Mouse (Mus musculus) heart, embryonic 10.5 days (tissue): Measurements from ENCODE around the gene Cd4. TPM values are rescaled to one million over a fixed set of nuclear protein-coding genes. Genes with fewer than 3 reads are reported as not detected.

Experiments used
- DNase-seq: peaks from one replicate; pipeline ENCODE4 v3.0.0-alpha.2; 2017; ENCODE audit warnings: low spot score
- H3K27ac ChIP-seq: fragments of 300-500 bp; sonication (generic); 2 replicates; pipeline ENCODE4 v1.5.1; 2016; ENCODE audit warnings: mild to moderate bottlenecking
- H3K27me3 ChIP-seq: fragments of 300-500 bp; sonication (generic); 2 replicates; pipeline ENCODE4 v1.6.1; 2016; ENCODE audit warnings: mild to moderate bottlenecking; ENCODE audit not compliant: poor library complexity, insufficient read depth, severe bottlenecking
- H3K36me3 ChIP-seq: fragments of 300-500 bp; sonication (generic); 2 replicates; pipeline ENCODE4 v1.6.1; 2016; ENCODE audit warnings: mild to moderate bottlenecking, moderate library complexity
- H3K4me1 ChIP-seq: fragments of 300-500 bp; sonication (generic); 2 replicates; pipeline ENCODE4 v1.6.1; 2016; ENCODE audit warnings: mild to moderate bottlenecking
- H3K4me3 ChIP-seq: fragments of 300-500 bp; sonication (generic); 2 replicates; pipeline ENCODE4 v1.5.1; 2016; ENCODE audit warnings: mild to moderate bottlenecking, moderate library complexity
- H3K9me3 ChIP-seq: fragments of 300-500 bp; sonication (generic); 2 replicates; pipeline ENCODE4 v1.6.1; 2016; ENCODE audit warnings: mild to moderate bottlenecking, moderate library complexity
- WGBS: fragments of 180-500 bp; shearing (Covaris S2); methylation state at CpG from one replicate; pipeline ENCODE4 v1.1.7; 2016; 5-methylcytosine and 5-hydroxymethylcytosine counted together
- polyA plus RNA-seq: library from polyadenylated mRNA; unstranded; fragments of >200 nt; fragmentation: Nextera tagmentation; extraction: Ambion mirVana; gene quantifications from 2 replicates; pipeline ENCODE4 v1.2.1, GENCODE M21; 2016

Gene Cd4
- polyA plus RNA-seq, 1 experiment from 2014 or later, result 0.05 TPM

DNA sequence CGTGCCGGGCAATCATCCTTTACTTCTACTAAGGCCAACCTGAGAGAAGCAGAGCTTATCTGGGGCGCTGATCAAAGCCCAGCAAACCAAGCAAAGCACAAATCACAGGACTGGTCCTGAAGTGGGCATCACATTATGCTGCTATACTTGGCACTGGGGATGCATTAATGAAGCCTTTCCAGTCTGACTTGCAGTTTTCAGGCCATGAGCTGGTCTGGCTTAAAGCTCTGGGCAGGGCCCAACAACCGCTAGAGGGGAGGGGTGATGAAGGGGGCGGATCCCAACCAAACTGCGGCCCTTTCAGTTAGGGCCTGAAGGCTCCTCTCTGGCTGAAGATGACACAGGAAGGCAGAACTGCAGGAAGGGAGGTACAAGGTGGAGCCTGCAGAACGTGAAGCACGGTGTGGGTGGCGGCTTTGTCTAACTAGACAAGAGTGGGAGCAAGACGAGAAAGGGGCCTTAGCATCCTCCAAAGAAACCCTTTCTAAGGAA is 59.9 kb downstream of the Cd4 start:
- Histone ChIP-seq H3K9me3 (no peaks in the 10 kb centered on the region), H3K27me3 (no peaks in the 10 kb centered on the region), H3K4me1 (peaks cover 19% of the 10 kb centered on the region), H3K36me3 (peaks cover 60% of the 10 kb centered on the region), H3K27ac (peak overlapping the region; percentile 91), H3K4me3 (peak overlapping the region; percentile 68)
- no peak for DNase-seq
- WGBS, result 25% methylated on average over 10 of the region's 10 CpGs

DNA sequence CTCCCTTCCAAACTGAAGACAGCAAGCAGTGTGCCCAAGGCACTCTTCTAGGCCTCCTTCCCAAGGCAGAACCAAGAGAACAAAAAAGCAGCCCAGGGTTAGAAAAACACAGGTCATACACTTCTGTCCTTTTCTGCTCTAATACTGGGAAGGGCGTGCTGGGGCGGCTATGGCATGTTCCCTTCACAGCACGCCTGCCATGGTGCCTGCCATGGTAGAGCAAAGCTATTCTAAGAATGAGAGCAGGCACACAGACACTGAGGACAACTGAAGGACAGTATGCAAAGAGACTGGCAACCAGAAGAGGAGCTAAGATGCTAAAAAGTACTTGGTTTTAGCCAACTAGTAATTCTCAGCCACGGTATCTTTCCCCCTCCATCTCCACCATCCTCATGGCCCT is 66.0 kb downstream of the Cd4 start:
- Histone ChIP-seq H3K4me1 (no peaks in the 10 kb centered on the region), H3K9me3 (no peaks in the 10 kb centered on the region), H3K36me3 (peaks cover 99% of the 10 kb centered on the region), H3K27me3 (no peaks in the 10 kb centered on the region), H3K4me3 (no peak overlapping the region), H3K27ac (no peak overlapping the region)
- DNase-seq, result no peak
- 93% methylated on average over 4 of the region's 4 CpGs for WGBS

DNA sequence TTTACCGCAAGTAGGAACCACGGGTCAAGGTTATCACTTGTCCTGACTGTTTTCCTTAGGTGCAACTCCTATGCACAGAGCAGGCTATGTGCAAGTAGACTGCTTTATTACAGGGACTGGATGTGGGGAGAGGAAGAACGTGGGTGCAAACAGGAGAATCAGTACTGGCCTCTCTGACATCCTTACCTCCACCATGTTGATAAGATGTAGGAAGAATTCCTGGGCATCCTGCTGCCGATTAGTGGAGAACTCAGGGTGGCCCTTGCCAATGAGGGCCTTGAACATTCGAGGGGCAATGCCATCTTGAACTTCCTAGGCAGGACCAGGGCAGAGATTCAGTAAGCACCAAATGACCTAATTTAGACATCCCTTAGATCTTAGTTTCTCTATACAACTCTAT is 67.1 kb downstream of the Cd4 start:
- H3K27me3 ChIP-seq, result no peaks in the 10 kb centered on the region
- no peak overlapping the region for H3K27ac ChIP-seq
- no peak for DNase-seq
- H3K9me3 ChIP-seq, result no peaks in the 10 kb centered on the region
- H3K36me3 ChIP-seq, result peaks cover 100% of the 10 kb centered on the region
- no peak overlapping the region for H3K4me3 ChIP-seq
- WGBS, result 85% methylated on average over 5 of the region's 5 CpGs
- H3K4me1 ChIP-seq, result no peaks in the 10 kb centered on the region

- Histone ChIP-seq H3K4me1 (peaks cover 11% of the 10 kb centered on the region), H3K9me3 (no peaks in the 10 kb centered on the region), H3K36me3 (peaks cover 80% of the 10 kb centered on the region), H3K4me3 (no peak overlapping the region), H3K27me3 (no peaks in the 10 kb centered on the region), H3K27ac (no peak overlapping the region)
- no peak for DNase-seq
- WGBS, result 89% methylated on average over 8 of the region's 8 CpGs
Measured at GRCm38 (mm10) chr6:124817971-124818370, 70.0 kb downstream of the Cd4 start.

GRCm38 (mm10) chr6:124817563-124817962 is 70.5 kb downstream of the Cd4 start:
- peaks cover 78% of the 10 kb centered on the region for H3K36me3 ChIP-seq
- DNase-seq, result no peak
- no peaks in the 10 kb centered on the region for H3K9me3 ChIP-seq
- H3K27ac ChIP-seq, result no peak overlapping the region
- 93% methylated on average over 8 of the region's 8 CpGs for WGBS
- no peaks in the 10 kb centered on the region for H3K27me3 ChIP-seq
- H3K4me3 ChIP-seq, result no peak overlapping the region
- H3K4me1 ChIP-seq, result peaks cover 14% of the 10 kb centered on the region

GRCm38 (mm10) chr6:124817125-124817524 is 70.9 kb downstream of the Cd4 start:
- peaks cover 19% of the 10 kb centered on the region for H3K4me1 ChIP-seq
- no peaks in the 10 kb centered on the region for H3K9me3 ChIP-seq
- no peak overlapping the region for H3K4me3 ChIP-seq
- no peaks in the 10 kb centered on the region for H3K27me3 ChIP-seq
- no peak overlapping the region for H3K27ac ChIP-seq
- 93% methylated on average over 11 of the region's 11 CpGs for WGBS
- peaks cover 78% of the 10 kb centered on the region for H3K36me3 ChIP-seq
- no peak for DNase-seq

DNA sequence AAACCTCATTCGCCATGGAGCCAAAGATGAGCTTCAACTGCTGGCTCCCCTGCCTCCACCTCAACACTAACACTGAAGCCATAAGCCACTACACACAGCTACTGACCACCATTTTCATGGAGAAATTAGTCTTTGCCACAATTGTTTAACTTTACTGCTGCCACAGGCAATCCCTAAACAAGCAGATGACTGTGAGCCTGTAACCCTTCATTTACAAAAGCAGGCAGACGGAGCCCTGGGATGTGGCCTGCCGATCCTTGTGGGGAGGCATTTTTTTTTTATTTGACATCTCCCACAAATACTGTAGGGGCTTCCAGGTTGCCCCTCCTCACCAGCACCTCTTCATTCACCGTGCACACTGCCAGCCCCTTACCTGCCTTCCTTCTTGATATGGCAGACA is 71.4 kb downstream of the Cd4 start:
- Histone ChIP-seq H3K36me3 (peaks cover 78% of the 10 kb centered on the region), H3K4me3 (no peak overlapping the region)
- 94% methylated on average over 4 of the region's 4 CpGs for WGBS

GRCm38 (mm10) chr6:124814858-124815774 is 72.9 kb downstream of the Cd4 start:
- H3K9me3 ChIP-seq, result no peaks in the 10 kb centered on the region
- peak overlapping the region; percentile 90; the same call in 1 of the 2 replicates for H3K4me3 ChIP-seq
- peak overlapping the region; percentile 99; the same call in 1 of the 2 replicates for H3K27ac ChIP-seq
- no peak for DNase-seq
- no peaks in the 10 kb centered on the region for H3K27me3 ChIP-seq
- WGBS, result 75% methylated on average over 9 of the region's 9 CpGs
- H3K4me1 ChIP-seq, result peaks cover 27% of the 10 kb centered on the region
- peaks cover 77% of the 10 kb centered on the region for H3K36me3 ChIP-seq

More for the DNA sequence above, 71.4 kb downstream of the Cd4 start:
- DNase-seq, result no peak
- Histone ChIP-seq H3K27ac (no peak overlapping the region), H3K27me3 (no peaks in the 10 kb centered on the region), H3K4me1 (peaks cover 24% of the 10 kb centered on the region), H3K9me3 (no peaks in the 10 kb centered on the region)

Other genes with a start within 250 kb of the Cd4 start
- 45.2 and 53.8 TPM in 2 replicates for gene Lpcat3, start 225.2 kb downstream of the Cd4 start, polyA plus RNA-seq
- gene Emg1, start 176.0 kb downstream of the Cd4 start, polyA plus RNA-seq, result 162 and 216 TPM in 2 replicates
- gene Phb2, start 175.9 kb downstream of the Cd4 start, polyA plus RNA-seq, result 438 and 483 TPM in 2 replicates
- gene Ptpn6, start 149.5 kb downstream of the Cd4 start, polyA plus RNA-seq, result 5.9 and 8.6 TPM in 2 replicates
- 297 and 301 TPM in 2 replicates for gene Grcc10, start 146.8 kb downstream of the Cd4 start, polyA plus RNA-seq
- gene Gm45234, start 132.2 kb downstream of the Cd4 start, polyA plus RNA-seq, result not detected in 2 replicates
- gene Atn1, start 131.7 kb downstream of the Cd4 start, polyA plus RNA-seq, result 7.4 and 11.4 TPM in 2 replicates
- 4.5 and 4.8 TPM in 2 replicates for gene Eno2, start 118.5 kb downstream of the Cd4 start, polyA plus RNA-seq
- 0.17 and 0.26 TPM in 2 replicates for gene Lrrc23, start 108.5 kb downstream of the Cd4 start, polyA plus RNA-seq
- gene Spsb2, start 79.6 kb downstream of the Cd4 start, polyA plus RNA-seq, result 8.5 and 9.3 TPM in 2 replicates
- 1,456 and 1,625 TPM in 2 replicates for gene Tpi1, start 73.9 kb downstream of the Cd4 start, polyA plus RNA-seq
- 145 and 151 TPM in 2 replicates for gene Usp5, start 58.7 kb downstream of the Cd4 start, polyA plus RNA-seq
- gene Cdca3, start 58.7 kb downstream of the Cd4 start, polyA plus RNA-seq, result 150 and 179 TPM in 2 replicates
- 2.4 and 5.2 TPM in 2 replicates for gene Gnb3, start 47.9 kb downstream of the Cd4 start, polyA plus RNA-seq
- 10.7 and 13.4 TPM in 2 replicates for gene P3h3, start 30.5 kb downstream of the Cd4 start, polyA plus RNA-seq
- 1.1 and 1.2 TPM in 2 replicates for gene Gpr162, start 24.2 kb downstream of the Cd4 start, polyA plus RNA-seq
- gene Lag3, start 23.5 kb upstream of the Cd4 start, polyA plus RNA-seq, result 1.2 and 2.8 TPM in 2 replicates
- 123 and 174 TPM in 2 replicates for gene Ptms, start 31.9 kb upstream of the Cd4 start, polyA plus RNA-seq
- 363 and 402 TPM in 2 replicates for gene Mlf2, start 43.2 kb upstream of the Cd4 start, polyA plus RNA-seq
- gene Cops7a, start 77.3 kb upstream of the Cd4 start, polyA plus RNA-seq, result 173 and 178 TPM in 2 replicates
- 0.14 TPM in 1 of 2 replicates, not detected in the other for gene Pianp, start 108.5 kb upstream of the Cd4 start, polyA plus RNA-seq
- gene Zfp384, start 120.9 kb upstream of the Cd4 start, polyA plus RNA-seq, result 7.9 and 14.2 TPM in 2 replicates
- 74.4 and 84.5 TPM in 2 replicates for gene Ing4, start 151.5 kb upstream of the Cd4 start, polyA plus RNA-seq
- 4.8 and 8.0 TPM in 2 replicates for gene Acrbp, start 161.5 kb upstream of the Cd4 start, polyA plus RNA-seq
- gene Lpar5, start 179.7 kb upstream of the Cd4 start, polyA plus RNA-seq, result 0.37 and 0.38 TPM in 2 replicates
- gene Chd4, start 207.8 kb upstream of the Cd4 start, polyA plus RNA-seq, result 75.0 and 88.6 TPM in 2 replicates
- 73.2 and 92.7 TPM in 2 replicates for gene Nop2, start 243.7 kb upstream of the Cd4 start, polyA plus RNA-seq